ENCODE assay signal across 9 mouse cellular contexts in the genomic region with DNA sequence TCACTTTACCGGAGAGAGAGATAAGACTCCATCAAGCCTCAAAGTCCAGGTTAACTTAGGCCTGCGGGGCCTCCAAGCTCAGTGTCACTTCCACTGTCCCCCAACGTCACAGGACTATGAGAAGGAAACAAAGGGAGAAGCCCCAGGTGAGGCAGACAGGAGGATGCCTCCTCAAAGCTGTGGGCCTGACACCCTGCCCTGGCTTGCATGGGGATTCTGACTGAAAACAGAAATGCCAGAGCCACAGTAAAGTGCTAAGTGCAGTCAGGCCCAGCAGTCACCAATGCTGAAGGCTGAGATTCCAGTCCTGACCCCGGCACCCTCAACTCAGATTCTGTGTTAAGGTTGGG. TPM values are rescaled to one million over a fixed set of nuclear protein-coding genes. Genes with fewer than 3 reads are reported as not detected.
A peak's percentile ranks its signal among the peaks of the same experiment; 100 is the strongest.
DNase-seq lines count a peak whose midpoint lies in the region; ATAC-seq and TF ChIP-seq lines count a peak whose summit lies in the region.
"Had no signal": no experiment of that assay in that cellular context is flagged by ENCODE, and none has a peak within 500 bp of the region (broad histone marks: within the 10 kb centered on the region; RNA-seq: fewer than 3 reads in every experiment).

No protein-coding gene starts in this region.

- no peak for DNase-seq in heart, adult 18-20 months
- no peak for DNase-seq in urinary bladder, postnatal 25 days (ENCODE audit: low spot score)
- DNase-seq in urinary bladder, postnatal 36 days (ENCODE audit: low spot score in 2 of 2): no peak
- DNase-seq: layer of hippocampus, postnatal 36 days had no signal

- 32% methylated on average over 4 of the region's 4 CpGs for WGBS in heart, embryonic 14.5 days
- 80% methylated on average over 4 of the region's 4 CpGs for WGBS in midbrain, embryonic 16.5 days
- 84% methylated on average over 4 of the region's 4 CpGs for WGBS in midbrain, embryonic 13.5 days
- 90% methylated on average over 4 of the region's 4 CpGs for WGBS in hindbrain, embryonic 13.5 days
- 6% methylated on average over 4 of the region's 4 CpGs for WGBS in small intestine, adult 2 months

- no peak for TF ChIP-seq POLR2A in small intestine, adult 2 months (IDR thresholded peaks at IDR 0.05; ENCODE audit: low read depth, low read length)

- ATAC-seq in heart, embryonic 14.5 days (ENCODE audit: insufficient number of reproducible peaks, insufficient read depth, low FRiP score, low read depth): no peak
- ATAC-seq in midbrain, embryonic 16.5 days: no peak
- ATAC-seq in midbrain, embryonic 13.5 days: no peak
- no peak for ATAC-seq in hindbrain, embryonic 13.5 days (ENCODE audit: low FRiP score)

- H3K9me3 ChIP-seq in heart, embryonic 14.5 days (ENCODE audit: control insufficient read depth, low read length): no peaks in the 10 kb centered on the region
- H3K9me3 ChIP-seq in midbrain, embryonic 16.5 days (replicated peaks; ENCODE audit: control insufficient read depth, low read length, poor library complexity, severe bottlenecking): no peaks in the 10 kb centered on the region
- no peaks in the 10 kb centered on the region for H3K9me3 ChIP-seq in midbrain, embryonic 13.5 days
- no peaks in the 10 kb centered on the region for H3K9me3 ChIP-seq in hindbrain, embryonic 13.5 days

- peak overlapping the region; percentile 73 to 75 for H3K27ac ChIP-seq in heart, embryonic 14.5 days (replicated peaks in 1 of 2; ENCODE audit: control insufficient read depth in 1 of 2, insufficient read depth in 1 of 2, low read depth in 2 of 2, low read length in 2 of 2)
- peak overlapping the region; percentile 20; the same call in 1 of the 2 replicates for H3K27ac ChIP-seq in midbrain, embryonic 16.5 days (ENCODE audit: low read length)
- H3K27ac ChIP-seq in midbrain, embryonic 13.5 days: no peak overlapping the region
- no peak overlapping the region for H3K27ac ChIP-seq in hindbrain, embryonic 13.5 days
- peak overlapping the region; percentile 81 for H3K27ac ChIP-seq in small intestine, adult 2 months (ENCODE audit: insufficient read depth, low read depth, low read length)

- H3K9ac ChIP-seq in heart, embryonic 14.5 days (ENCODE audit: low read length): peak overlapping the region; percentile 60
- H3K9ac ChIP-seq in midbrain, embryonic 16.5 days (ENCODE audit: low read depth, low read length): 0 out of 2 replicates have a peak overlapping the region, but pooled peaks have one; percentile 6
- no peak overlapping the region for H3K9ac ChIP-seq in midbrain, embryonic 13.5 days (replicated peaks)
- H3K9ac ChIP-seq in hindbrain, embryonic 13.5 days: peak overlapping the region; percentile 15; the same call in 1 of the 2 replicates

- H3K36me3 ChIP-seq in heart, embryonic 14.5 days (ENCODE audit: control insufficient read depth, insufficient read depth, low read length): peaks cover 24% of the 10 kb centered on the region
- H3K36me3 ChIP-seq in midbrain, embryonic 16.5 days (ENCODE audit: control insufficient read depth, insufficient read depth, low read length): no peaks in the 10 kb centered on the region
- no peaks in the 10 kb centered on the region for H3K36me3 ChIP-seq in midbrain, embryonic 13.5 days
- H3K36me3 ChIP-seq in hindbrain, embryonic 13.5 days: peaks cover 12% of the 10 kb centered on the region
- peaks cover 21% of the 10 kb centered on the region for H3K36me3 ChIP-seq in small intestine, adult 2 months (ENCODE audit: control insufficient read depth, insufficient read depth, low read length)

- no peaks in the 10 kb centered on the region for H3K27me3 ChIP-seq in heart, embryonic 14.5 days (ENCODE audit: control insufficient read depth, insufficient read depth, low read length)
- H3K27me3 ChIP-seq in midbrain, embryonic 16.5 days (ENCODE audit: control insufficient read depth, insufficient read depth, low read depth, low read length): no peaks in the 10 kb centered on the region
- H3K27me3 ChIP-seq in midbrain, embryonic 13.5 days: no peaks in the 10 kb centered on the region
- no peaks in the 10 kb centered on the region for H3K27me3 ChIP-seq in hindbrain, embryonic 13.5 days
- no peaks in the 10 kb centered on the region for H3K27me3 ChIP-seq in small intestine, adult 2 months (ENCODE audit: control insufficient read depth, insufficient read depth, low read length)

- H3K4me3 ChIP-seq in heart, embryonic 14.5 days (ENCODE audit: control insufficient read depth in 1 of 2, insufficient read depth in 1 of 2, low read depth in 1 of 2, low read length in 2 of 2): no peak overlapping the region
- H3K4me3 ChIP-seq in midbrain, embryonic 16.5 days (ENCODE audit: low read depth, low read length): no peak overlapping the region
- no peak overlapping the region for H3K4me3 ChIP-seq in midbrain, embryonic 13.5 days (replicated peaks)
- H3K4me3 ChIP-seq in hindbrain, embryonic 13.5 days: no peak overlapping the region
- no peak overlapping the region for H3K4me3 ChIP-seq in small intestine, adult 2 months (ENCODE audit: low read depth, low read length)

- peak overlapping the region; percentile 28 for H3K4me2 ChIP-seq in heart, embryonic 14.5 days (ENCODE audit: low read length)
- H3K4me2 ChIP-seq in midbrain, embryonic 16.5 days (ENCODE audit: low read length): no peak overlapping the region
- H3K4me2 ChIP-seq in midbrain, embryonic 13.5 days (replicated peaks): no peak overlapping the region
- no peak overlapping the region for H3K4me2 ChIP-seq in hindbrain, embryonic 13.5 days

- H3K4me1 ChIP-seq in heart, embryonic 14.5 days (ENCODE audit: control insufficient read depth in 2 of 2, insufficient read depth in 2 of 2, low read length in 2 of 2): peaks cover 63 to 91% of the 10 kb centered on the region in 2 experiments
- H3K4me1 ChIP-seq in midbrain, embryonic 16.5 days (ENCODE audit: control insufficient read depth, insufficient read depth, low read length): peaks cover 21% of the 10 kb centered on the region
- H3K4me1 ChIP-seq in midbrain, embryonic 13.5 days (replicated peaks): peaks cover 11% of the 10 kb centered on the region
- H3K4me1 ChIP-seq in hindbrain, embryonic 13.5 days (replicated peaks): peaks cover 47% of the 10 kb centered on the region
- peaks cover 79% of the 10 kb centered on the region for H3K4me1 ChIP-seq in small intestine, adult 2 months (ENCODE audit: control insufficient read depth, insufficient read depth, insufficient read length, low read length)

- TF ChIP-seq CTCF in small intestine, adult 2 months (IDR thresholded peaks at IDR 0.05; ENCODE audit: extremely low read depth, insufficient read length, insufficient replicate concordance, low read depth, low read length): no peak

RNA-seq across cellular contexts. Expression of a gene that starts 25.4 kb away (rescaled TPM):
- polyA plus RNA-seq in heart, embryonic 14.5 days (2014; fragmentation: Nextera tagmentation; extraction: Ambion mirVana): 31.0 and 32.8 TPM in 2 replicates
- 100 to 1,000 TPM; 117 to 119 TPM for total RNA-seq in heart, adult 18-20 months (2021)
- polyA plus RNA-seq in midbrain, embryonic 16.5 days (2015; fragmentation: Nextera tagmentation; extraction: Ambion mirVana): 9.5 and 11.2 TPM in 2 replicates
- polyA plus RNA-seq in midbrain, embryonic 13.5 days (2015; fragmentation: Nextera tagmentation; extraction: Ambion mirVana): 11.8 and 14.1 TPM in 2 replicates
- 14.5 and 14.9 TPM in 2 replicates for polyA plus RNA-seq in hindbrain, embryonic 13.5 days (2015; fragmentation: Nextera tagmentation; extraction: Ambion mirVana)
- 44.8 and 89.4 TPM in 2 replicates for polyA plus RNA-seq in small intestine, adult 2 months (2012; rRNA removed)

RNA-seq across cellular contexts. Expression of a gene that starts 59.8 kb away (rescaled TPM):
- not detected in 2 replicates for polyA plus RNA-seq in heart, embryonic 14.5 days (2014; fragmentation: Nextera tagmentation; extraction: Ambion mirVana)
- total RNA-seq in heart, adult 18-20 months (2021): not detected
- polyA plus RNA-seq in midbrain, embryonic 16.5 days (2015; fragmentation: Nextera tagmentation; extraction: Ambion mirVana): 0.11 and 0.27 TPM in 2 replicates
- 0.23 TPM in 1 of 2 replicates, not detected in the other for polyA plus RNA-seq in midbrain, embryonic 13.5 days (2015; fragmentation: Nextera tagmentation; extraction: Ambion mirVana)
- polyA plus RNA-seq in hindbrain, embryonic 13.5 days (2015; fragmentation: Nextera tagmentation; extraction: Ambion mirVana): 0.06 and 0.16 TPM in 2 replicates
- polyA plus RNA-seq in small intestine, adult 2 months (2012; rRNA removed): 0.10 and 0.11 TPM in 2 replicates

Comparison
In these comparisons a context has a peak if more than half of its experiments do, and no peak if none do; other contexts are left out.
1. H3K27ac ChIP-seq: peak in heart, embryonic 14.5 days (2 of 2), midbrain, embryonic 16.5 days (single experiment) and small intestine, adult 2 months (single experiment); none in midbrain, embryonic 13.5 days (single experiment) and hindbrain, embryonic 13.5 days (single experiment).